Mouse (Mus musculus): ENCODE results near the gene Gm42372.

GRCm38 (mm10) chr7:17023701-17024100, 40.8 kb downstream of the Gm42372 start:
- TF ChIP-seq ZC3H11A (IDR thresholded peaks at IDR 0.05; ENCODE audit: borderline replicate concordance, low read depth, low read length) (no peak), MAFK (IDR thresholded peaks at IDR 0.05; ENCODE audit: insufficient read depth, low read depth, low read length) (no peak), CHD2 (IDR thresholded peaks at IDR 0.05; ENCODE audit: low read depth, low read length) (no peak)

Measured in ES-E14 (cell line).